Mouse (Mus musculus) neural tube, embryonic 12.5 days (tissue): ENCODE results near the gene Glcci1. TPM values are rescaled to one million over a fixed set of nuclear protein-coding genes. Genes with fewer than 3 reads are reported as not detected.
A peak's percentile ranks its signal among the peaks of the same experiment; 100 is the strongest.

ENCODE experiments used
- ATAC-seq: fragments of 200-750 bp; cut with Nextera tagmentation; 2 replicates; pipeline ENCODE4 v1.8.0; 2017; ENCODE audit warnings: low read depth, mild to moderate bottlenecking, moderate TSS enrichment, moderate library complexity; ENCODE audit not compliant: low FRiP score
- H3K27ac ChIP-seq: fragments of 300-500 bp; sonication (generic); 2 replicates; pipeline ENCODE4 v1.5.1; 2016
- H3K27me3 ChIP-seq: fragments of 300-500 bp; sonication (generic); replicated peaks from 2 replicates; pipeline ENCODE4 v1.6.1; 2016; ENCODE audit warnings: mild to moderate bottlenecking
- H3K36me3 ChIP-seq: fragments of 300-500 bp; sonication (generic); 2 replicates; pipeline ENCODE4 v1.6.1; 2016; ENCODE audit warnings: mild to moderate bottlenecking
- H3K4me1 ChIP-seq: fragments of 300-500 bp; sonication (generic); 2 replicates; pipeline ENCODE4 v1.6.1; 2016
- H3K4me2 ChIP-seq: fragments of 300-500 bp; sonication (generic); replicated peaks from 2 replicates; pipeline ENCODE4 v1.6.1; 2016; ENCODE audit warnings: mild to moderate bottlenecking
- H3K4me3 ChIP-seq: fragments of 300-500 bp; sonication (generic); 2 replicates; pipeline ENCODE4 v1.5.1; 2016
- H3K9ac ChIP-seq: fragments of 300-500 bp; sonication (generic); 2 replicates; pipeline ENCODE4 v1.6.1; 2016; ENCODE audit warnings: mild to moderate bottlenecking
- H3K9me3 ChIP-seq: fragments of 300-500 bp; sonication (generic); 2 replicates; pipeline ENCODE4 v1.6.1; 2016; ENCODE audit warnings: mild to moderate bottlenecking
- WGBS: fragments of 180-500 bp; shearing (Covaris S2); methylation state at CpG from one replicate; pipeline ENCODE4 v1.1.7; 2016; 5-methylcytosine and 5-hydroxymethylcytosine counted together
- polyA plus RNA-seq: library from polyadenylated mRNA; unstranded; fragments of >200 nt; fragmentation: Nextera tagmentation; extraction: Ambion mirVana; gene quantifications from 2 replicates; pipeline ENCODE4 v1.2.1, GENCODE M21; 2016

The Glcci1 gene
- polyA plus RNA-seq, 1 experiment from 2014 or later: 28.1 TPM

- WGBS: 54% methylated on average over 6 of the region's 6 CpGs
- Histone ChIP-seq H3K4me2 (no peak overlapping the region), H3K4me3 (no peak overlapping the region), H3K9ac (no peak overlapping the region), H3K9me3 (no peaks in the 10 kb centered on the region), H3K27ac (no peak overlapping the region), H3K4me1 (no peaks in the 10 kb centered on the region), H3K36me3 (no peaks in the 10 kb centered on the region), H3K27me3 (no peaks in the 10 kb centered on the region)
- ATAC-seq: no peak
These were observed 11.5 kb upstream of the Glcci1 start for GRCm38 (mm10) chr6:8497868-8498257.

- Histone ChIP-seq H3K27me3 (no peaks in the 10 kb centered on the region), H3K36me3 (no peaks in the 10 kb centered on the region), H3K4me3 (no peak overlapping the region), H3K4me1 (no peaks in the 10 kb centered on the region), H3K9ac (no peak overlapping the region), H3K9me3 (no peaks in the 10 kb centered on the region), H3K4me2 (no peak overlapping the region), H3K27ac (no peak overlapping the region)
- no peak for ATAC-seq
- 92% methylated on average over 3 of the region's 3 CpGs for WGBS
These were observed 10.4 kb upstream of the Glcci1 start for GRCm38 (mm10) chr6:8498961-8499360.

- H3K9ac ChIP-seq: no peak overlapping the region
- no peak overlapping the region for H3K27ac ChIP-seq
- no peaks in the 10 kb centered on the region for H3K27me3 ChIP-seq
- no peaks in the 10 kb centered on the region for H3K9me3 ChIP-seq
- no peak for ATAC-seq
- no peaks in the 10 kb centered on the region for H3K36me3 ChIP-seq
- no peak overlapping the region for H3K4me3 ChIP-seq
- no peak overlapping the region for H3K4me2 ChIP-seq
- H3K4me1 ChIP-seq: no peaks in the 10 kb centered on the region
- 59% methylated on average over 3 of the region's 3 CpGs for WGBS
These were observed 5.4 kb upstream of the Glcci1 start for GRCm38 (mm10) chr6:8503953-8504352.

- 88% methylated on average over 6 of the region's 6 CpGs for WGBS
- Histone ChIP-seq H3K9ac (no peak overlapping the region), H3K4me1 (no peaks in the 10 kb centered on the region), H3K4me3 (no peak overlapping the region), H3K9me3 (no peaks in the 10 kb centered on the region), H3K27ac (no peak overlapping the region), H3K27me3 (no peaks in the 10 kb centered on the region), H3K36me3 (no peaks in the 10 kb centered on the region), H3K4me2 (no peak overlapping the region)
- ATAC-seq: no peak
These were observed 4.7 kb upstream of the Glcci1 start for GRCm38 (mm10) chr6:8504521-8505228.

GRCm38 (mm10) chr6:8506631-8507030, 2.8 kb upstream of the Glcci1 start:
- no peaks in the 10 kb centered on the region for H3K9me3 ChIP-seq
- H3K27me3 ChIP-seq: no peaks in the 10 kb centered on the region
- no peak overlapping the region for H3K4me3 ChIP-seq
- H3K4me2 ChIP-seq: no peak overlapping the region
- no peaks in the 10 kb centered on the region for H3K36me3 ChIP-seq
- no peak overlapping the region for H3K9ac ChIP-seq
- ATAC-seq: no peak
- peaks cover 3% of the 10 kb centered on the region; the same call in 1 of the 2 replicates for H3K4me1 ChIP-seq
- H3K27ac ChIP-seq: no peak overlapping the region

- H3K27ac ChIP-seq: peak overlapping the region; percentile 99
- H3K9ac ChIP-seq: peak overlapping the region; percentile 99
- no peaks in the 10 kb centered on the region for H3K9me3 ChIP-seq
- peaks cover 17% of the 10 kb centered on the region for H3K4me1 ChIP-seq
- no peaks in the 10 kb centered on the region for H3K27me3 ChIP-seq
- H3K4me2 ChIP-seq: peak overlapping the region; percentile 66
- peak overlapping the region; percentile 99 for H3K4me3 ChIP-seq
- H3K36me3 ChIP-seq: no peaks in the 10 kb centered on the region
- peak; percentile 99 for ATAC-seq
- under 1% methylated on average over 56 of the region's 56 CpGs for WGBS
These were observed 390 bp upstream of the Glcci1 start for GRCm38 (mm10) chr6:8508883-8509536.

GRCm38 (mm10) chr6:8509961-8510863, 812 bp downstream of the Glcci1 start:
- Histone ChIP-seq H3K9ac (peak overlapping the region; percentile 99), H3K4me2 (peak overlapping the region; percentile 66), H3K4me3 (peak overlapping the region; percentile 99), H3K4me1 (peaks cover 17% of the 10 kb centered on the region), H3K9me3 (no peaks in the 10 kb centered on the region), H3K27me3 (no peaks in the 10 kb centered on the region), H3K36me3 (no peaks in the 10 kb centered on the region), H3K27ac (peak overlapping the region; percentile 99)
- WGBS: under 1% methylated on average over 59 of the region's 73 CpGs
- ATAC-seq: peak; percentile 12

GRCm38 (mm10) chr6:8510864-8511428, 1.5 kb downstream of the Glcci1 start:
- WGBS: 9% methylated on average over 7 of the region's 7 CpGs
- no peak overlapping the region for H3K27ac ChIP-seq

GRCm38 (mm10) chr6:8511447-8511846, 2.0 kb downstream of the Glcci1 start:
- Histone ChIP-seq H3K9ac (peak overlapping the region; percentile 99), H3K4me1 (peaks cover 17% of the 10 kb centered on the region), H3K4me3 (peak overlapping the region; percentile 99), H3K9me3 (no peaks in the 10 kb centered on the region), H3K4me2 (peak overlapping the region; percentile 66), H3K27ac (no peak overlapping the region), H3K27me3 (no peaks in the 10 kb centered on the region), H3K36me3 (no peaks in the 10 kb centered on the region)
- no peak for ATAC-seq
- WGBS: 10% methylated on average over 3 of the region's 3 CpGs

More at GRCm38 (mm10) chr6:8510864-8511428, 1.5 kb downstream of the Glcci1 start:
- no peaks in the 10 kb centered on the region for H3K27me3 ChIP-seq
- peaks cover 17% of the 10 kb centered on the region for H3K4me1 ChIP-seq
- ATAC-seq: no peak
- H3K4me3 ChIP-seq: peak overlapping the region; percentile 99
- H3K36me3 ChIP-seq: no peaks in the 10 kb centered on the region
- H3K9ac ChIP-seq: peak overlapping the region; percentile 99
- H3K9me3 ChIP-seq: no peaks in the 10 kb centered on the region
- H3K4me2 ChIP-seq: peak overlapping the region; percentile 66

- Histone ChIP-seq H3K4me1 (peaks cover 17% of the 10 kb centered on the region), H3K36me3 (no peaks in the 10 kb centered on the region), H3K27ac (no peak overlapping the region), H3K27me3 (no peaks in the 10 kb centered on the region), H3K4me2 (peak overlapping the region; percentile 66), H3K9ac (peak overlapping the region; percentile 99; the same call in 1 of the 2 replicates), H3K4me3 (peak overlapping the region; percentile 99), H3K9me3 (no peaks in the 10 kb centered on the region)
- 16% methylated on average over 8 of the region's 8 CpGs for WGBS
- no peak for ATAC-seq
These were observed 3.0 kb downstream of the Glcci1 start for GRCm38 (mm10) chr6:8512416-8512815.

GRCm38 (mm10) chr6:8519687-8520086, 10.3 kb downstream of the Glcci1 start:
- no peaks in the 10 kb centered on the region for H3K36me3 ChIP-seq
- H3K4me1 ChIP-seq: no peaks in the 10 kb centered on the region
- 88% methylated on average over 3 of the region's 3 CpGs for WGBS
- H3K4me3 ChIP-seq: no peak overlapping the region
- ATAC-seq: no peak
- no peaks in the 10 kb centered on the region for H3K9me3 ChIP-seq
- no peak overlapping the region for H3K9ac ChIP-seq
- H3K27me3 ChIP-seq: no peaks in the 10 kb centered on the region
- no peak overlapping the region for H3K4me2 ChIP-seq
- H3K27ac ChIP-seq: no peak overlapping the region

GRCm38 (mm10) chr6:8521231-8521630, 11.8 kb downstream of the Glcci1 start:
- no peak for ATAC-seq

More at GRCm38 (mm10) chr6:8521231-8521630, 11.8 kb downstream of the Glcci1 start:
- H3K4me3 ChIP-seq: no peak overlapping the region
- no peaks in the 10 kb centered on the region for H3K9me3 ChIP-seq
- H3K27me3 ChIP-seq: no peaks in the 10 kb centered on the region
- no peaks in the 10 kb centered on the region for H3K4me1 ChIP-seq
- H3K36me3 ChIP-seq: no peaks in the 10 kb centered on the region
- WGBS: 94% methylated on average over 4 of the region's 4 CpGs
- H3K9ac ChIP-seq: no peak overlapping the region
- no peak overlapping the region for H3K27ac ChIP-seq
- no peak overlapping the region for H3K4me2 ChIP-seq
